Mouse (Mus musculus): ENCODE data around the gene Bmp2.

Bmp2 gene

DNA sequence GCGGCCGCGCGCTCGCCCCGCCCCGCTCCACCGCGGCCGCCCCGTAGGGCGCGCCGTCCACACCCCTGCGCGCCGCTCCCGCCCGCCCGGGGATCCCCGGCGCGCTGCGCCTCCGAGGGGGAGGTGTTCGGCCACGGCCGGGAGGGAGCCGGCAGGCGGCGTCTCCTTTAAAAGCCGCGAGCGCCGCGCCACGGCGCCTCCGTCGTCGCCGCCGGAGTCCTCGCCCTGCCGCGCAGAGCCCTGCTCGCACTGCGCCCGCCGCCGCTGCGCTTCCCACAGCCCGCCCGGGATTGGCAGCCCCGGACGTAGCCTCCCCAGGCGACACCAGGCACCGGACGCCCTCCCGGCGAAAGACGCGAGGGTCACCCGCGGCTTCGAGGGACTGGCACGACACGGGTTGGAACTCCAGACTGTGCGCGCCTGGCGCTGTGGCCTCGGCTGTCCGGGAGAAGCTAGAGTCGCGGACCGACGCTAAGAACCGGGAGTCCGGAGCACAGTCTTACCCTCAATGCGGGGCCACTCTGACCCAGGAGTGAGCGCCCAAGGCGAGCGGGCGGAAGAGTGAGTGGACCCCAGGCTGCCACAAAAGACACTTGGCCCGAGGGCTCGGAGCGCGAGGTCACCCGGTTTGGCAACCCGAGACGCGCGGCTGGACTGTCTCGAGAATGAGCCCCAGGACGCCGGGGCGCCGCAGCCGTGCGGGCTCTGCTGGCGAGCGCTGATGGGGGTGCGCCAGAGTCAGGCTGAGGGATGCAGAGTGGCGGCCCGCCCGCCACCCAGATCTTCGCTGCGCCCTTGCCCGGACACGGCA, at the start of gene Bmp2:
Gene Bmp2 (plus strand): TSS at position 129 of the 811 bp plus-strand sequence.
- peak; percentile 36 for DNase-seq (ENCODE audit: low read depth, low spot score)

DNA sequence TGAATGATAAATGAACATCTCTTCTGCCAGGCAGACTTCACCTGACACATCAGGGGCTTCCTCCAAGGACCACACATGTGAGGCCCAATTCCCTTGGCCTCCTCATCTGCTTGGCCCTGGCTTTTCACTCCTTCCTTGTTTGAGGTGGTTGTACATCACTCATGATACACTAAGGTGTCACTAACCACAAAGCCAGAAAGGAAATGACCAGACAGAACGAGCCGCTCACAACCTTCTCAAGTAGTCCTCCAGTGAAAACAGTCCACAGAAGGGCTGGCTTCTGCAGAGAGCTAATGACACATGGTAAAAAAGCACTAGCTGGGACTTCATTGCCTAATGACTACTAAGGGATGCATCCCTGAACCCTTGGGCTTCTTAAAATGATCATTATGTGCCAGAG, 46.3 kb upstream of the Bmp2 start:
- DNase-seq (ENCODE audit: low read depth, low spot score), result no peak

DNA sequence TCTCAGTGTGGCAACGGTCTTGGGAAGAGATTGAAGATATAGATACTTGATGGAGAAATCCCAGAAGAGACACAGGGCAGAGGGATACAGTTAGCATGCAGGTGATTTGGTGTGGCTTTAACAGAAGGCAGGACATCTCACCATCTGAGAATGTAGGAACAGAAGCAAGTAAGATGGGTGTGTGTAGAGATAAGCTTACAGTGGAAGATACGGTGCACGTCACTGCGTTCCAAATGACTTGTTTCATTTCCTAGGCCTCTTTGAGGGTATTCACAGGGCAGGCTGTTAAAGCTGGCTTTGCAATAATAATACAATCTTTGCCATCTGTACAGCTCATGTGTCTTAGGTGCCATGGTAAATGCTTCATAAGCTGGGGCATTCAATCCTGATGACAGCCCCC, 44.9 kb upstream of the Bmp2 start:
- DNase-seq (ENCODE audit: low read depth, low spot score), result no peak

DNA sequence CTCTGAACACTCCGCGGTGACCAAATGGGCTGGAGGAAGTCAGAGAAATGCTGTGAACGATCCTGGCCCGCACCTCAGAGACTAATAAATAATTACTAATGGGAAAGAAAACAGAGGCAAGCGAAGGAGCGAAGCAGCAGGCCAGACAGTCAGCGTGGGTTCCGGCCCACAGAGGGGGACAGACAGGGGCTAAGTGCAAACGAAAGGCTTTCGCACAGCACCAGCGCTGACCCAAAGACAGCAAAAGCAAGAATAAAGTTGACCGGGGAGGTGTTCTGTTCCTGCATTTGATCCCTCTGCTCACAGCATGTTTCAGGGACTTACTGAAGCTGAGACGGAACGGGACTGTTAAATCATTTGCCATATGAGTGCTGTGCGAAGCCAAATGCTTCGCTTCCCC, 42.8 kb upstream of the Bmp2 start:
- no peak for DNase-seq (ENCODE audit: low read depth, low spot score)

DNA sequence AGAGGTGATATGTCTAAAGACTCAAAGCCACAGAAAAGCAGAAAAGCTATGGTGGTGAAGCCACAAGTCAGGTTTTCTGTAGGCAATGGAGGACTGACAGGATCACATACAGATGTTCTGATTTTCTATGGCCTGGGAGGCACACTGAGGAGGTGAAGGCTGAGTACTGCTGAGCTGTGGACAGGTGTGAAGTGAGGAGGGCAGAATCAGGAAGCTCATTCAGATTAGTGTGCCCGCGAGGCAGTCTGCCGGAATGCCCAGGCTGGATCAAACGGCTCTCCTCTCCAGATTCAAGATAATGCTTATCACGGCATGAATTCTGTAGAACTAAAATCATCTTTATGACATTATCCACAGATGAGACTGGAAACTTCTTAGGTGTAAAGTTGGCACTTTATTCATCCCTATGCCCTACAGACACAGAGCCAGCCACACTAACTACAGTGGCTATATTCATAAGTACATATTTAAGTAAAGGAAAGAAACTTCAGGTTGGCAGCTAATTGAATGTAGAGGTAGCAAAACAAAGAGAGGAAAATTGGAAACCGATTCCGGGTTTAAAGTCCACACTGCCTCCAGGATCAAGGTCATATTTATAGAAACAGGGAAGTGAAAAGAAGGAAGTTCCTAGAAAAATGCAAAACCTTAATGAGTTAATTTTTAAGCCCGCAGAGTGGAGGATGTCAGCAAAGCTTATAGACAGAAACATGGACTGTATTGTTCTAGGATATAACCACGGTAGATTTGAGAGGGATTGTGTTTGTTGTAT, 40.8 kb upstream of the Bmp2 start:
- DNase-seq (ENCODE audit: low read depth, low spot score), result no peak

DNA sequence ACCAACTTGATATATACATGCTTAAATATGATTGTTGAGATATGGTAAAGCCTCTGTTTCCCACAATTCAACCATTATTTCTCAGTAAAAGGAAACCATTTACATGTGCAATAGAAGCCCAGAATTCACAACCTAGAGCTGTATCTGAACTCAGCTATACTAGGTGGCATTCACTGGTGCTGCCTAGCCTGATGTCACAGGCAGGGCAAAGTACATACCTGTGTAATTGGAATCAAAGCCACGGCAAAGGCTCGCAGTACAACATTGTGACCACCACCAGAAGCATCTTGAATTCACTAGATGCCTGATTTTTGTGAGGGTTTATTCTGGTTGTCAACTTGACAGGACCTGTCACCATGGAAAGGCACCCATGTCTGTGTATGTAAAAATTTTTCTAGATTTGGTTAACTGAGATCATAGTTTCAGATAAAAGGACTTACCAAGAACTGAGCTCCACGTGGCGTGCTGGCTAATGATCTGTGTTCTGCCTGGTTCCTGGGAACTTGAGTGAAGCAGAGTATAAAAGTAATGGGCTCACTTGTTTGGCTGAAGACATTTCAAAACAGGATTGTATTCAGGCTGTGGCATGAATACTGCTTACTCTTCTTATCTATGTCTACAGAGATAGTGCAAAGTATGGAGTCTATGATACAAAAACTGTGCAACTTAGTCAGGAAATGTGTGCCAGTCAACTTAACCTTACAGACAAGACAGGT, 35.5 kb upstream of the Bmp2 start:
- no peak for DNase-seq (ENCODE audit: low read depth, low spot score)

DNA sequence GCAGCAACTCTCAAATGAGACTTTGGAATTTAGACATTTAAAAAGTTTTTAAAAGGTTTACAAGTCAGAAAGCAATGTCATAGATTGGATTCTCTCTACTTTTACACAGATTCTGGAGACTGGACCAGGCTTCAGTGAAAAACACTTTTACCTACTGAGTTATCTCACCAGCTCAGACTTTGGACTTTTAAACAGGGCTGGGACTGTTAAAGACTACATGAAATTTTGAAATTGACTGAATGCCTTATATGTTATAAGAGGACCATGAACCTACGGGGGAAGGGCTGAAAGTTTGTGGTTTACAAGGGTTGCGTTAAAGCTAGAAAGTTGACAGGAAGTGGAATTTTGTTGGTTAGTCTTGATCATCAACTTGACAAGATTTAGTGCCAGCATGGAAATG, 34.1 kb upstream of the Bmp2 start:
- no peak for DNase-seq (ENCODE audit: low read depth, low spot score)

DNA sequence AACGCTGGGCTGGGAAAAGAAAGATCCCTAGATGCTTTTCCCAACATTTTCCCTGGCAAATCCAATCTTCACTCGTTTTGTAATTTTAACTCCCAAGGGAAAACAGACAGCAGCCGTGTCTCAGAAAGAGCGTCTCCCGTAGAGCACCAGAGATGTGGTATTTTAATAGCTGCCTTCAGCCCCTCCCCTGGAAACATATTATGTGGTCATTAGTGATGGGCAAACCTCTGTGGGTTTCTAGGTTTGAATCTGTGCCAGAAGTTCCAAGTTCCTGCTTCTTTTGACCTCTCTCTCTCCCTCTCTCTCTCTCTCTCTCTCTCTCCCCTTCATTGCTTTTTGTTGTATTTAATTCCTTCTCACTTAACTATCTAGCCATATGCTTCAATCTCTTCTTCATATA, 30.8 kb upstream of the Bmp2 start:
- no peak for DNase-seq (ENCODE audit: low read depth, low spot score)

DNA sequence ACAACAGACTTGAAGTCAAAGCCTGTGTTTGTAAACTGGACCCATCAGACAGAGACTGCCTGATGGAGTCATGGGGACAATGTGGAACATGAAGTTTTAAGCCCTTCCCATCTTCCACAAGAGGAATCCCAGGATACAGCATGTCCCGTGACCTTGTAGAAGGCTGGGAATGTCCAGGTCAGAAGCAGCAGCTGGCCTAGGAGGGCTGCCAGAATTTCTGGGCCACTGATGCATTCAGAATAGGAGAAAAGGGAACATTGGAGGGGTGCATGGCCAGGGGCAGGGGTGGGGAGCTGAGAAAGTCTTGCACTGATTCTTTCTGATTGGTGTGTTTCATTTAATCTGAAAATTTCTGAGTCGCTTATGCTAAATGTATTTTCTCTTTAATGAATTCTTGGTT, 29.8 kb upstream of the Bmp2 start:
- no peak for DNase-seq (ENCODE audit: low read depth, low spot score)

DNA sequence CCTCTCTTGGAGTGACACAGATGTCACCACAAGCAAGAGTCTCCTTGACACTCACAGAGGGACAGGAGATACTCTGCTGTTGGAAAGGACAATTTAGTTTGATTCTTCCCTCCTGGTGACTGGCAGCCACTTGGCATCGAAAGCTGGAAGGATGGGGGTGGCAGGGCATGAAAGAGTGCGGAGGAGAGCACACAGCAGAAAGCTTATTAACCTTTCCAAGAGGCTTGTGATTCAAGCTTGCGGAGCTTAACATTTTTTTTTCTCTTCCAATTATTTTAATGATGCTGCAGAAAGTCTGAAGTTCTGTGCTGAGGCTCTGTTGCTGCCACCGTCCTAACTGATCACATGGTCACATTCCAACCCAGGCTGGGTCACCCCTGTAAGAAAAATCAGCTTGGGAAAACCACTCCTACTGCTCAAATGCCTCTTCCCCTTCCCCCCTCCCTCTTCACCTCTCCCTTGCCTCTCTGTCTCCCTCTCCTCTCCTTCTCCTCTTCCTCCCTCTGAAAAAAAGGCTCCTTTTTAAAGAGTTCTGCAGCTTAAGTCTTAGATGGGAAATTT, 26.3 kb upstream of the Bmp2 start:
- no peak for DNase-seq (ENCODE audit: low read depth, low spot score)

DNA sequence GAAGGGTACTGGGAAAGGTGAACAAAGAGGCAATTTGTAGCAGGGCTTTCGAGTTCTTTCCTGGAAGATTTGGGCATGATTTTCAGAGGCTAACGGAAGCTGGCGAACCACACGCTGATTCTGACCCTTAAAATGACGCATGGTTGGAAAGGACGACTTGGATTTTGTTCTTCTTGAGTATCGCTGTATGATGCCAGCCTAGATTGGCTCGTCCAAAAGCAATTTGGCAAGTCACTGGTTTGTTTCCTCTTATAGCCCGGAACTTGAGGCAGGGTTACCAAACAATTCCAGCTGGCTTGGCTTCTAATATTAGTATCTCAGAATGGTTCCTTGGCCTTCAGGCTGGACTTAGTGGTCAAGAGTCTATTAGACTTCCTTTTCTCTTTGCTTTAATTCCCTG, 22.6 kb upstream of the Bmp2 start:
- no peak for DNase-seq (ENCODE audit: low read depth, low spot score)

DNA sequence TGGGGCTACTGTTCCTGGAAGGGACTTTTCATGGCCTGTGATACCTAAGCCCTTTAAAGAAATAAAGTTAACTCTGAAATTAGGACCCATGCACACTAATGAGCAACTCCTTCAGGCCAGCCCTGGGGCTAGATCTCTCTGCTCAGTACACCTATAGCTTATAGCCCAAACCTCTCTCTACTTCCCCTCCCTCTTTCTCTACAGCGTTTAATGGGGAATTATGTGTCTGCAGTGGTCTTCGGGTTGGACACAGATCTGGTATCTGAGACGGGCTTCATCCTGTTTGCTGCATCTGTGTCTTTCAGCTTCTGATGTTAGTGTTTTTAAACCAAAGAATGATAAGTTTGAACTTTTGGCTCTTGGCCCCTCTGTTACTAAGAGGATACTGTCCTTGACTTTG, 18.9 kb upstream of the Bmp2 start:
- DNase-seq (ENCODE audit: low read depth, low spot score), result no peak

DNA sequence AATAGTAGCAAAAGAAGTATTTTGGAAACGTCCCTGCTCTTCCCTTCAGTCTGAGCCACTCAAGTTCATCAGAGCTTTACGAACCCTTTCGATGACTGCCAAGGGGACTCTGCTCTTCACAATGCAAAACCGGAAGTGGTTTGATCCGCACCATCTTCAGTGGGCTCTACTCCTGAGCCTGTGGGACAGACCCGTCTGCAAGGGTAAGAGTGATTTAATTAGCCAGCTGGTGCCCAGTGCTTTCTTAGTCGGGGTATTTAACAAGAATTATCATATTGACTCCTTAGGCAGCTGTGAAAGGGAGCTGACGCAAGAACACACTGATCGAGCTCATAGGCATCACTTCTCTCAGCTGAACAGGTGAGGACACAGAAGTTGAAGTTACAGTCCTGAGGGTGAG, 16.5 kb upstream of the Bmp2 start:
- no peak for DNase-seq (ENCODE audit: low read depth, low spot score)

DNA sequence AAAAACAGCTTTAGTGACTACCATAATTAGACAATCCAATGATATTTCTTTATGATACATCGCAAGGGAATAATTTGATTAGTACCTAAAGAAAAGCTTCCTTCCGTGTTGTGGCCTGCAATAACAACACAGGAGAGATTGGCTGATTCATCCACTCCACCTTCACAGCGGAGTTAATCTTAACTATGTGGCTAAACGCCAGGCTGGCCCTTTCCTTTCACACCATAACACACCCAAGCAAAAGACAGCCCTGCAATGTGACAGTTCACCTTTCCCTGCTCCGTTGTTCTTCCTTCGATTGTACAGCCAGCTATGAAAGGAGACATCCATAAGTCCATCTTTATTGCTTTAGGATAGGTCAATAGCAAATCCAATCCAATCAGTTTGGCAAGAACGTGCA, 15.1 kb upstream of the Bmp2 start:
- no peak for DNase-seq (ENCODE audit: low read depth, low spot score)

DNA sequence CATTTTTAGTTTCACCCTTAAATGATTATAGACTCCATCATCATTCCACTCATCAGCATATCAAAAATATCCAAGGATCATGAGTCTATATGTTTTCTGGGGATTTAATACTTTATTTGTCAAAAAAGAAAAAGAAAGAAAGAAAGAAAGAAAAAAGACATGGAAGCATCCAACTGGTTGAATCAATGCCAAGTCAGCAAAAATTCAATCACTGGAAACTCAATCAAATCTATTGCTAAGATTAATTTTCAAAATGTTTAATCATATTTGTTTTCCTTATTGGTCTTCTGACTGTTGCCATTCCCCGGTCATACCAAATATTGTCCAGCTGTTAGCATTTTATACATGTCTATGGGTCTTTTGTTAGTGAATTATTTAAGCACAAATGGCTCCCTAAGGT, 11.3 kb upstream of the Bmp2 start:
- no peak for DNase-seq (ENCODE audit: low read depth, low spot score)

DNA sequence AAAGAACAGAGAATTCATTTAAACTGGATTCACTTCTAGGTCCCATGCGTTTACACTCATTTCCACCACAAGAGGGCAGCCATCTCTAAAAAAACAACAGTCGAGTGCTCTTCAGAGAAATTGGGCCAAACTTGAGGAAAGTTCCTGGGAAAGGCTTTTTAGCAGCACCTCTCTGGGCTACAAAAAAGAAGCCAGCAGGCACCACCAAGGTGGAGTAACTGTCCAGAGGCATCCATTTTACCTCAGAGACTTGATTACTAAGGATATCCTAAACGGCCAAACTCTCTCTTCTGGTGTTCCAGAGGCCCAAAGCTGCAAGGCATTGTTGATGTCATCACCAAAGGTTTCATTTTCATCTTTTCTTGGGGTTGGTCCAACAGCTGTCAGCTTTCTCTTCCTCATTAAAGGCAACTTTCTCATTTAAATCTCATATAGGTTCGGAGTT, 1.7 kb upstream of the Bmp2 start:
- peak; percentile 69 for DNase-seq (ENCODE audit: low read depth, low spot score)

DNA sequence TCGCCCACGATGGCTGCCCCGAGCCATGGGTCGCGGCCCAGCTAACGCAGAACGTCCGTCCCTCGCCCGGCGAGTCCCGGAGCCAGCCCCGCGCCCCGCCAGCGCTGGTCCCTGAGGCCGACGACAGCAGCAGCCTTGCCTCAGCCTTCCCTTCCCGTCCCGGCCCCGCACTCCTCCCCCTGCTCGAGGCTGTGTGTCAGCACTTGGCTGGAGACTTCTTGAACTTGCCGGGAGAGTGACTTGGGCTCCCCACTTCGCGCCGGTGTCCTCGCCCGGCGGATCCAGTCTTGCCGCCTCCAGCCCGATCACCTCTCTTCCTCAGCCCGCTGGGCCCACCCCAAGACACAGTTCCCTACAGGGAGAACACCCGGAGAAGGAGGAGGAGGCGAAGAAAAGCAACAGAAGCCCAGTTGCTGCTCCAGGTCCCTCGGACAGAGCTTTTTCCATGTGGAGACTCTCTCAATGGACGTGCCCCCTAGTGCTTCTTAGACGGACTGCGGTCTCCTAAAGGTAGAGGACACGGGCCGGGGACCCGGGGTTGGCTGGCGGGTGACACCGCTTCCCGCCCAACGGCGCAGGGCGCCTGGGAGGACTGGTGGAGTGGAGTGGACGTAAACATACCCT, 995 bp downstream of the Bmp2 start:
- peak; percentile 48 for DNase-seq (ENCODE audit: low read depth, low spot score)

DNA sequence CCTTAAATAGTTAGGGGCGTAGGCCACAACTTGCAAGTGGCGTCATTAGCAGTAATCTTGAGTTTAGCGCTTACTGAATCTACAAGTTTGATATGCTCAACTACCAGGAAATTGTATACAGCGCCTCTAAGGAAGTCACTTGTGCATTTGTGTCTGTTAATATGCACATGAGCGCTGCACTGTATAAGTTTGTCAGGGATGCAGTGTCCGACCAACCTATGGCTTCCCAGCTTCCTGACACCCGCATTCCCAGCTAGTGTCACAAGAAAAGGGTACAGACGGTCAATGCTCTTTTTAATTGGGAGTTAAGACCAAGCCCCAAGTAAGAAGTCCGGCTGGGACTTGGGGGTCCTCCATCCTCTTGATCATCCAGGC, 1.9 kb downstream of the Bmp2 start:
- DNase-seq (ENCODE audit: low read depth, low spot score), result no peak

DNA sequence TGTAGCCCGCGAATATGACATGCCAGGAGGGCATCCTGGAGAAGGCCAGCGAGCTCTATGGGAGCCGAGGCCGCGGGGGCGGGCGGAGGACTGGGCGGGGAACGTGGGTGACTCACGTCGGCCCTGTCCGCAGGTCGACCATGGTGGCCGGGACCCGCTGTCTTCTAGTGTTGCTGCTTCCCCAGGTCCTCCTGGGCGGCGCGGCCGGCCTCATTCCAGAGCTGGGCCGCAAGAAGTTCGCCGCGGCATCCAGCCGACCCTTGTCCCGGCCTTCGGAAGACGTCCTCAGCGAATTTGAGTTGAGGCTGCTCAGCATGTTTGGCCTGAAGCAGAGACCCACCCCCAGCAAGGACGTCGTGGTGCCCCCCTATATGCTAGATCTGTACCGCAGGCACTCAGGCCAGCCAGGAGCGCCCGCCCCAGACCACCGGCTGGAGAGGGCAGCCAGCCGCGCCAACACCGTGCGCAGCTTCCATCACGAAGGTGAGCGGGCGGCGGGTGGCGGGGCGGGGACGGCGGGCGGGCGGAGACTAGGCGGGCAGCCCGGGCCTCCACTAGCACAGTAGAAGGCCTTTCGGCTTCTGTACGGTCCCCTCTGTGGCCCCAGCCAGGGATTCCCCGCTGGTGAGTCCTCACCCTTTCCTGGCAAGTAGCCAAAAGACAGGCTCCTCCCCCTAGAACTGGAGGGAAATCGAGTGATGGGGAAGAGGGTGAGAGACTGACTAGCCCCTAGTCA, 2.5 kb downstream of the Bmp2 start:
- peak; percentile 64 for DNase-seq (ENCODE audit: low read depth, low spot score)

DNA sequence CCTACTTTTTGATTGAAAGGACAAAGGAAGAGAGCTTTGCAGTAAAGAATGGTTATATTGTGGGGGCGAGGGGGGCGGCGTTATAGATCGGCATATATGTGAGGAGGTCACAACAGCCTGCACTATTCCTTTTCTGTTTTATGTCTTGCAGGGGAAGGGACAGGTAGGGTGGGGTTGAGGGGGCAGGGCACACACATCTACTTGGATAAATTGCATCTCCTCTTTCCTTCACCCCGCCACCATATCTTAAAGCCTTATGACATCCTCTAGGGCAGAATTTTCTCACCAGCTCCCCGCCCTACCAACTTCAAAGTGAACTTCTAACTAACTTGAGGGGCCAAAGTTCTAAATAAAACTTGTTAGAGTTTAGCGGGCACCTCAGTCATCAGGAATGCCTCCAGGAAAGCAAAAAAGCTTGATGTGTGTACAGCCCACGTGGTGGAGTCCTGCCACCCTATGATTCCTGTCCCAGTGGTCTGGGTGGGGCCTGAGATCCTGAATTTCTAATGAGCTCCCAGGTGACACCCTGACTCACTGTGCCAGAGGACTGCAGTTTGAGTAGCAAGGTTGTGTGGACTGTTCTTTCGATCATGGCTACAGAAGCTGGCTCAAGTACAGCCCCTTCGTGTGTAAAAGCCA, 12.4 kb downstream of the Bmp2 start:
- DNase-seq (ENCODE audit: low read depth, low spot score), result no peak

DNA sequence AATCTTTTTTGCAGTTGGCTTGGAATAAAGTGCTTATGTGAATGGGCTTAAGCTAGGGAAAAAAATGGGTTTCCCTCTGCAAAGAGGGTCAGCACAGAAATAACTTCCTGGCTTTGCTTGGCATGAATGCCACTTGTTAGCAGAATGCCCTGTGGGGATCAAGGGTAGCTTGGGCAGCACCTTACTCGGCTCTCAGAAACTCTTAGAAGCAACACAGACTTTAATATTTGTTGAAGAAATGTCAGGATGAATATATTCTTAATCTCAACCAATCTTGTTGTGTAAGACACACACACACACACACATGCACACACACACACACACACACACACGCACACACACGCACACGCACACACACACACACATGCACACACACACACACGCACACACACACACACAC, 13.5 kb downstream of the Bmp2 start:
- no peak for DNase-seq (ENCODE audit: low read depth, low spot score)
